Mouse (Mus musculus) bone marrow, adult 2 months (tissue): Measurements from ENCODE around the gene Tctn1. TPM values are rescaled to one million over a fixed set of nuclear protein-coding genes. Genes with fewer than 3 reads are reported as not detected.

Experiments used
- H3K27ac ChIP-seq: fragments of 200-500 bp; 2 replicates; pipeline ENCODE4 v1.5.1; 2012; ENCODE audit warnings: low read depth, mild to moderate bottlenecking, control low read depth, inconsistent platforms, low read length; ENCODE audit not compliant: control insufficient read depth, poor library complexity, insufficient read depth
- H3K4me1 ChIP-seq: fragments of 200-500 bp; 2 replicates; pipeline ENCODE4 v1.6.1; 2011; ENCODE audit warnings: low read length; ENCODE audit not compliant: control insufficient read depth, insufficient read depth
- H3K4me3 ChIP-seq: fragments of 200-500 bp; replicated peaks from 2 replicates; pipeline ENCODE3; 2011; ENCODE audit warnings: mild to moderate bottlenecking, low read depth, low read length, control low read depth; ENCODE audit not compliant: control insufficient read depth
- CTCF ChIP-seq: fragments of 200-500 bp; IDR thresholded peaks from 2 replicates; pipeline ENCODE4 v1.5.1; 2011; ENCODE audit warnings: low read length, control low read depth; ENCODE audit not compliant: control insufficient read depth, insufficient read depth
- POLR2A ChIP-seq: fragments of 200-500 bp; IDR thresholded peaks from 2 replicates; pipeline ENCODE4 v1.6.1; 2011; ENCODE audit warnings: low read depth, mild to moderate bottlenecking, control low read depth, low read length, borderline replicate concordance; ENCODE audit not compliant: control insufficient read depth
- WGBS: fragments of 180-500 bp; shearing (Covaris S2); methylation state at CpG from one replicate; pipeline ENCODE4 v1.1.7; 2018; 5-methylcytosine and 5-hydroxymethylcytosine counted together
- polyA plus RNA-seq: library from polyadenylated mRNA; stranded (reverse); fragments of >200 nt; gene quantifications from 2 replicates; pipeline ENCODE4 v1.2.4, GENCODE M21; 2011; ENCODE audit warnings: low replicate concordance; ENCODE audit not compliant: missing spikeins, insufficient read depth, insufficient read length

The Tctn1 gene
- polyA plus RNA-seq, 1 experiment, result 17.7 TPM

DNA sequence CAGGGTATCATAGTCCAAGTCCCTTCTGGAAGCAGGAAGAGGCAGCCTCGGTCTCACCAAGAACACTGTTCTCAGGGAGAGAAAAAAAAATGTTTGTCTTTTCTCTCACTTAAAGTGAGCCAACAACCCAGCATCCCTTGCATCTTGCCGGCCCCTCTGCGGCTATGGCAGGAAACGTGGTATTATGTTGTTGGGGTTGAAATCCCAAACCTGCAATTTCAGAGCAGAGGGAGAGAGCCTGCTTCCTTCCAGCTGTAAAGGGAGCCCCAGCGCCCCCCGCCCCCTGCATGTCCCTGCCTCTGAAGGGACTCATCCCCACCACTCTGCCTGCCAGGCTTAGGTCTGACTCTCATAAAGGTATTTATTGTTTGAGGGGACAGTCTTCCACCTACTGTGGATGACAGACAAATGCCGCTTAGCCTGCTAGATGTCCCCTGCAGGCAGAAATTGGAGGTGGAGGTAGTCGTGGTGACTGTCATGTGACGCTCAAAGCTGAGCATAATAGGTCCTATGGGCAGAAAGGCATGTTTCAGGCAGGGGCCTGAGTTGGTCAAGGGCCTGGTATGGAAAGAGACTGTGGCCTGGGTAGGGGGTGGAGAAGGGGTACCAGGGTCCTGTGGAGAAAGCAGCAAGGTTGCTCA, 28.9 kb downstream of the Tctn1 start:
- Histone ChIP-seq H3K4me1 (peaks cover 16% of the 10 kb centered on the region), H3K4me3 (no peak overlapping the region), H3K27ac (peak overlapping the region; percentile 87)
- 5% methylated on average over 9 of the region's 9 CpGs for WGBS
- TF ChIP-seq CTCF (no peak), POLR2A (no peak)

DNA sequence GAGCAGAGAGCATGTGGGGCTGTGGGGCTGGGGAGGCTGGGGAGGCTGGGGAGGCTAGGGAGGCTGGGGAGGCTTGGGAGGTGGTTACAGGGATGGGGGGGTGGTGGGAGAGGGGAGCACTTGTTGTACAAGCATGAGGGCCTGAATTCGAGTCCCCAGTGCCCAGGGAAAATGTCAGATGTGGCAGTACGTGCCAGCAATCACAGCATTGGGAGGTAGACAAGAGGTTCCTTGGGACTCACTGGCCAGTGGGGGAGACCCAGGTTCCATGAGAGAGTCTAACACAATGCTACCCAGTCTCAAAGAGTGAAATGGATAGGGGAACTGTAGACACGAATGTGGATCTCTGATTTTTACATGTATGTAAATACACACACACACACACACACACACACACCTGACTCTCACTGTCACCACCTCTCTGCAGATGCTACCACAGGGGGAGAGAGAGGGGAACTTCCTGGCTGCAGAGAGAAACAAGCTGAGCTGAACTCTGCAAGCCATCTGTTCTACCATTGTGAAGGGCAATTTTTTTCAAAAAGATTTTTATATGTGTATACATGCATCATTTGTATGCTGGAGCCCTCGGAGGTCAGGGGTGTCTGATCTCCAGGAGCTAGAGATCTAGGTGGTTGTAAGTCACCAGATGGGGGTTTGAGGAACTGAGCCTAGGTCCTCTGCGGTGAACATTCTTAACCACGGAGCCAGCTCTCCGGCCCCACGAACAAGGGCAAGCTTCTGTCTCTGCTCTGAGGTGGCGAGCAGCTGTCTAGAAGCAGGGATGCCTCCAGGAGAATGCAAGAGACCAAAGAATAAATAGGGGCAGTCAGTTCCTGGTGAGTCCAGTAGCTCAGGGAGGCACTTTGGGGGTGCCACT, 29.7 kb downstream of the Tctn1 start:
- Histone ChIP-seq H3K27ac (peak overlapping the region; percentile 87), H3K4me1 (peaks cover 20% of the 10 kb centered on the region), H3K4me3 (no peak overlapping the region)
- no peak for TF ChIP-seq CTCF
- TF ChIP-seq POLR2A, result no peak
- WGBS, result 9% methylated on average over 9 of the region's 9 CpGs

DNA sequence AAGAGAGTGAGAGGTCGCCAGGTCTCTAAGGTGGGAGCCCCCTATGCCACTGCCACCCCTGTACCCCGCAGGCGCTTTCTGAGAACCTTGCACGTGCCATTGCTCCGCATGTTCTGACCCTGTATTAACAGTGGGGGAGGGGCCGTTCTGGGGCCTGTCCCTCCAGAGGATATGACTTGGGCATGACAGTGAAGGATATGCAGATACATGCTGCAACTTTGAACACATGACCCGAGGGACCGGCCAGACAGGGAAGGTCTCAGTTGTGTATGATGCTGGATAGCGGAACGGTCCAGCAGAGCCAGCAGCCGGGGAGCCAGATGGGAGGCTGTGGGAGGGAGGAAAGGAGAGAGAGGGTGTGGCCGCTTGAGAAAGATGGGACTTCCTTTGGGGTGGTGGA, 30.6 kb downstream of the Tctn1 start:
- TF ChIP-seq POLR2A, result peak; percentile 7; the same call in 1 of the 2 replicates
- no peak for TF ChIP-seq CTCF
- 22% methylated on average over 12 of the region's 12 CpGs for WGBS
- Histone ChIP-seq H3K4me1 (peaks cover 20% of the 10 kb centered on the region), H3K4me3 (peak overlapping the region; percentile 3), H3K27ac (peak overlapping the region; percentile 87)

DNA sequence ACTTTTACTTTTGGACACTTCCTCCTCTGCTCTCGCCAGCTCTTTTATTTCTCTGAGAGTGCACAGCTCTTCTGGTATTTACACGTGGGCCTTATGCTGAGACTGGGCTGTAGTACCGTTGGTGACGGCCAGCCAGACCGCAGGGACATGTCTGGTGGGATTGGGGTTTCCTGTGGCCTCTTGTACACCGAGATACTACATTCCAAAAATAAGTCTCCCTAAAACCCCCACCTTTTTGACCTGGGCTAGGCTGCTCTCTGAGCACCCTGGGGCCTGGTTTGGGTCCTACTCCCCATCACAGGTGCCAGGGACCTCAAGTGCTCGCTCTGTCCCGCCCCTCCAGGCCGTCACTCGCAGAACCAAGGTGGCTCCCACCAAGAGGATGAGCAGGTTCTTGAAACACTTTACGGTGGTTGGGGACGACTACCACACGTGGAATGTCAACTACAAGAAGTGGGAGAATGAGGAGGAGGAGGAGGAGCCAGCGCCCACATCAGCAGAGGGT, 31.1 kb downstream of the Tctn1 start:
- Histone ChIP-seq H3K4me3 (peak overlapping the region; percentile 8), H3K27ac (peak overlapping the region; percentile 87), H3K4me1 (peaks cover 20% of the 10 kb centered on the region)
- TF ChIP-seq POLR2A (no peak), CTCF (no peak)
- 8% methylated on average over 14 of the region's 14 CpGs for WGBS

DNA sequence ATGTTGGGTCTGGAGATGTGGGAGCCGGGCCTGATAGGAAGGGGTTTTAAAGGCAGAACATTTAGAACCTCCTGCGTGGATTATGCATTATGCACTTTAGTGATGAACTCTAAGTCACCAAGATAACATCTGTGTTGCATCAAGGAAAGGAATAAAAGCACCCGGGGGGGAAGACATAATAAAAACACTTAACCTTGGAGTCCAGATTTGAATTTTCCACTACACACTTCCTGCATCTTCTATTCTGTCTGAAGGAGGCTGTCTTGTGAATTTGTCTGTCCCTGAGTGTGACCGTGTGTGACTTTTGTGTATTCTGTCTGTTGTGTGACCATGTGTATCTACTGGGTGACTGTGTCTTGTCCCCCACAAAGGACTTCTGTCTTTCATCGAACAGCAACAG, 32.3 kb downstream of the Tctn1 start:
- TF ChIP-seq POLR2A, result no peak
- TF ChIP-seq CTCF, result no peak
- no peak overlapping the region for H3K4me3 ChIP-seq
- WGBS, result 46% methylated on average over 5 of the region's 5 CpGs
- peaks cover 22% of the 10 kb centered on the region for H3K4me1 ChIP-seq
- peak overlapping the region; percentile 87 for H3K27ac ChIP-seq

DNA sequence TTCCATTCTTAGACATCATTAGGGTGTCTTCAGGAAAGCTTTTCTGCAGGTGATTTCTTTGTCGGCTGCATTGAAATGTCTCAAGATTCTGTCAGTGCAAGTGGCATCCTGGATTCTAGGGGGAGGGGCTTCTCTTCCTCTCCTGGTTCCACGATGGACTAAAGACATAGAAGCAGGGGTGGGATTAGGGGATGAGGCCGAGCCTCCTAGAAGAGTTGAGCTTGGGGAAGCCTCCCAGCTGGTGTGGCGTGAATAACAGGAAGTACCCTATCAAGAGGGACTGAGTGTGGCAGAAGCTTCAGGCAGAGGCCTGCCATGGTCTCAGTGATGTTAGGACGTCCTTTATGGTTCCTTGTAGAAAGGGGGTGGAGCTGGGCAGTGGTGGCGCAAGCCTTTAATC, 32.8 kb downstream of the Tctn1 start:
- 15% methylated on average over 6 of the region's 6 CpGs for WGBS
- no peak for TF ChIP-seq POLR2A
- no peak for TF ChIP-seq CTCF
- no peak overlapping the region for H3K4me3 ChIP-seq
- H3K27ac ChIP-seq, result peak overlapping the region; percentile 22
- H3K4me1 ChIP-seq, result peaks cover 22% of the 10 kb centered on the region

DNA sequence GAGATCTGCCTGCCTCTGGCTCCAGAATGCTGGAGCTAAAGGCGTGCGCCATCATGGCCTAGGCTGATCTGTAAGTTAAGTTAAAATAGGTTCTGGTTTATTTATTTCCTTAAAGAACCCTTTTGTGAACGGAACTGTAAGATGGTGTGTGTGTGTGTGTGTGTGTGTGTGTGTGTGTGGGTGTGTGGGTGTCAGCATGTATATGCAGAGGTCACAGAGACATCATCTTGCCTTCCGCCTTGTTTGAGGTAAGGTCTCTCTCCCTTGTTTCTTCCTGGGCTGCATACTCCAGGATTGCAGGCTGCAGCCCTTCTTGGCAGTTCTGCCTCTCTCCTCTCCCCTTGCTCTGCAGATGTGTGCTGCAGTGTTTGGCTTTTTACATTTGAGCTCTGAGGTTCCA, 33.4 kb downstream of the Tctn1 start:
- peak overlapping the region; percentile 76 for H3K27ac ChIP-seq
- WGBS, result 68% methylated on average over 4 of the region's 4 CpGs
- H3K4me3 ChIP-seq, result no peak overlapping the region
- TF ChIP-seq CTCF (no peak), POLR2A (no peak)
- peaks cover 20% of the 10 kb centered on the region for H3K4me1 ChIP-seq

DNA sequence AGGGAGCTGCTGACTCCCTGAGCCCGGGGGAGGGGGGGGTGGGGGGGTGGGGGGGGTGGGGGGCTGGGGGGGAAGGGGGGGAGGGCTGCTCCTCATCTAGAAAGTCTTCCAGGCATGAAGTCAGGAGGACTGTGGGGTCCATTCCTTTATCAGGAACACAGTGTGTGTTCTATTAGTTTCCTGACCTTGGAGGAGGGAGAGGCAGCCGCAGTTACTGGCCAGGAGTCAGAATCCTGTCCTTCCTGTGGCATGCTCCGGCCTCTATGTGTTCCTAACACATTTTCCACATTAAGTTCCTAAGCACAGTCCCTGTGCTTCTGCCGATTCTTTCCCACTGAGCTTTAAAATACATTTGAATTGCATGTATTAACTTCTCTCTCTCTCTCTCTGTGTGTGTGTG, 35.5 kb downstream of the Tctn1 start:
- TF ChIP-seq CTCF (no peak), POLR2A (no peak)
- Histone ChIP-seq H3K4me1 (peaks cover 14% of the 10 kb centered on the region), H3K4me3 (no peak overlapping the region), H3K27ac (no peak overlapping the region)
- 74% methylated on average over 4 of the region's 4 CpGs for WGBS
